Mouse (Mus musculus): ENCODE results near the gene Ano6. TPM values are rescaled to one million over a fixed set of nuclear protein-coding genes. Genes with fewer than 3 reads are reported as not detected.

Gene Ano6
- total RNA-seq, 2 experiments from 2014 or later: 39.0 to 46.7 TPM

GRCm38 (mm10) chr15:95765936-95766335 is 24.7 kb upstream of the Ano6 start:
- ATAC-seq (ENCODE audit: poor library complexity, severe bottlenecking): no peak

- no peak for ATAC-seq (ENCODE audit: poor library complexity, severe bottlenecking)
Observed at GRCm38 (mm10) chr15:95767825-95768224, 22.8 kb upstream of the Ano6 start.

- peak; percentile 55 for ATAC-seq (ENCODE audit: poor library complexity, severe bottlenecking)
Observed at GRCm38 (mm10) chr15:95768703-95769102, 21.9 kb upstream of the Ano6 start.

- ATAC-seq (ENCODE audit: poor library complexity, severe bottlenecking): no peak
Observed at GRCm38 (mm10) chr15:95769576-95769975, 21.1 kb upstream of the Ano6 start.

- ATAC-seq (ENCODE audit: poor library complexity, severe bottlenecking): no peak
Observed at GRCm38 (mm10) chr15:95770307-95770706, 20.3 kb upstream of the Ano6 start.

GRCm38 (mm10) chr15:95772374-95772773 is 18.3 kb upstream of the Ano6 start:
- ATAC-seq (ENCODE audit: poor library complexity, severe bottlenecking): 0 out of 2 replicates have a peak, but pooled peaks have one; percentile 13

GRCm38 (mm10) chr15:95772861-95773836 is 17.5 kb upstream of the Ano6 start:
- ATAC-seq (ENCODE audit: poor library complexity, severe bottlenecking): peak; percentile 89

- no peak for ATAC-seq (ENCODE audit: poor library complexity, severe bottlenecking)
Observed at GRCm38 (mm10) chr15:95774197-95774596, 16.4 kb upstream of the Ano6 start.

- no peak for ATAC-seq (ENCODE audit: poor library complexity, severe bottlenecking)
Observed at GRCm38 (mm10) chr15:95774674-95775414, 15.8 kb upstream of the Ano6 start.

GRCm38 (mm10) chr15:95777743-95778142 is 12.9 kb upstream of the Ano6 start:
- no peak for ATAC-seq (ENCODE audit: poor library complexity, severe bottlenecking)

GRCm38 (mm10) chr15:95778710-95779109 is 11.9 kb upstream of the Ano6 start:
- peak; percentile 71 for ATAC-seq (ENCODE audit: poor library complexity, severe bottlenecking)

GRCm38 (mm10) chr15:95786624-95787023 is 4.0 kb upstream of the Ano6 start:
- ATAC-seq (ENCODE audit: poor library complexity, severe bottlenecking): no peak

- no peak for ATAC-seq (ENCODE audit: poor library complexity, severe bottlenecking)
Observed at GRCm38 (mm10) chr15:95787578-95787977, 3.1 kb upstream of the Ano6 start.

- ATAC-seq (ENCODE audit: poor library complexity, severe bottlenecking): peak; percentile 16
Observed at GRCm38 (mm10) chr15:95789562-95790528, 798 bp upstream of the Ano6 start.

- ATAC-seq (ENCODE audit: poor library complexity, severe bottlenecking): peak; percentile 4
Observed at GRCm38 (mm10) chr15:95791141-95791791, 623 bp downstream of the Ano6 start.

GRCm38 (mm10) chr15:95791855-95792254 is 1.2 kb downstream of the Ano6 start:
- no peak for ATAC-seq (ENCODE audit: poor library complexity, severe bottlenecking)

GRCm38 (mm10) chr15:95792261-95793260 is 1.9 kb downstream of the Ano6 start:
- peak; percentile 20 for ATAC-seq (ENCODE audit: poor library complexity, severe bottlenecking)

GRCm38 (mm10) chr15:95793748-95794491 is 3.3 kb downstream of the Ano6 start:
- no peak for ATAC-seq (ENCODE audit: poor library complexity, severe bottlenecking)

Measured in megakaryocyte, adult 5-6 weeks (primary cell).